Mouse (Mus musculus) midbrain, embryonic 13.5 days (tissue): Measurements from ENCODE around the gene Cryab. TPM values are rescaled to one million over a fixed set of nuclear protein-coding genes. Genes with fewer than 3 reads are reported as not detected.

ENCODE experiments used
- ATAC-seq: fragments of 200-750 bp; cut with Nextera tagmentation; 2 replicates; pipeline ENCODE4 v1.8.0; 2017; ENCODE audit warnings: mild to moderate bottlenecking, moderate TSS enrichment, moderate library complexity
- H3K27ac ChIP-seq: fragments of 300-500 bp; sonication (generic); 2 replicates; pipeline ENCODE4 v1.5.1; 2015; ENCODE audit warnings: inconsistent platforms, mild to moderate bottlenecking, moderate library complexity
- H3K27me3 ChIP-seq: fragments of 300-500 bp; sonication (generic); 2 replicates; pipeline ENCODE4 v1.6.1; 2015; ENCODE audit warnings: mild to moderate bottlenecking, inconsistent platforms
- H3K36me3 ChIP-seq: fragments of 300-500 bp; sonication (generic); 2 replicates; pipeline ENCODE4 v1.6.1; 2015; ENCODE audit warnings: mild to moderate bottlenecking, inconsistent platforms
- H3K4me1 ChIP-seq: fragments of 300-500 bp; sonication (generic); replicated peaks from 2 replicates; pipeline ENCODE4 v1.6.1; 2015; ENCODE audit warnings: inconsistent platforms
- H3K4me2 ChIP-seq: fragments of 300-500 bp; sonication (generic); replicated peaks from 2 replicates; pipeline ENCODE4 v1.6.1; 2015; ENCODE audit warnings: moderate library complexity, mild to moderate bottlenecking, inconsistent platforms
- H3K4me3 ChIP-seq: fragments of 300-500 bp; sonication (generic); replicated peaks from 2 replicates; pipeline ENCODE4 v1.5.1; 2015; ENCODE audit warnings: mild to moderate bottlenecking, inconsistent platforms
- H3K9ac ChIP-seq: fragments of 300-500 bp; sonication (generic); replicated peaks from 2 replicates; pipeline ENCODE4 v1.6.1; 2015; ENCODE audit warnings: mild to moderate bottlenecking, inconsistent platforms
- H3K9me3 ChIP-seq: fragments of 300-500 bp; sonication (generic); 2 replicates; pipeline ENCODE4 v1.6.1; 2016; ENCODE audit warnings: mild to moderate bottlenecking, inconsistent platforms
- WGBS: fragments of 180-500 bp; shearing (Covaris S2); methylation state at CpG from one replicate; pipeline ENCODE4 v1.1.7; 2015; 5-methylcytosine and 5-hydroxymethylcytosine counted together
- polyA plus RNA-seq: library from polyadenylated mRNA; unstranded; fragments of >200 nt; fragmentation: Nextera tagmentation; extraction: Ambion mirVana; gene quantifications from 2 replicates; pipeline ENCODE4 v1.2.1, GENCODE M21; 2015

The Cryab gene
- polyA plus RNA-seq, result 3.5 and 4.0 TPM in 2 replicates

DNA sequence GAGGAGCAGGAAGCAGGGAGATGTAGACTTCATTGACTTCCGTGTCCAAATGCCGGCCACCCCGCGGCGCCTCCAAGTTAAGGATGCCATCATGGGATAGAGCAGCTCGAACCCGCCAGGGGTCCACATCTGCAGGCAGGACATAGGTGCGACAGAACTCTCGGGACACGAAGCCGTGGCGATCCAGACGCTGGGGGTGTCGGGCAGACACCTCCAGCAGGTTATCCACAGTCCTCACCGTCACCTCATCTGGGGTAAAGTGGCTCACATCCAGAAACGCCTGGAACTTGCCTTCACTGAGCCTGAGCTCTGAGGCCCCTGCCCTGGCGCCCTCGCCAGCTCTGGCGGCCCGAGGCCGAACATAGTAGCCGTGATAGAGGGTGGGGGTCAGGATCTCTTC is at the start of gene Cryab:
Gene Cryab, plus strand, starts transcription at position 3 of the 400 bp plus-strand sequence.
- ATAC-seq, result no peak
- Histone ChIP-seq H3K4me3 (no peak within 1 kb of the TSS), H3K9me3 (no peaks in the 10 kb centered on the region), H3K4me1 (peaks cover 3% of the 10 kb centered on the region; the same call in 1 of the 2 replicates), H3K4me2 (no peak within 1 kb of the TSS), H3K27ac (no peak within 1 kb of the TSS), H3K36me3 (no peaks in the 10 kb centered on the region), H3K27me3 (0 out of 2 replicates have a peak, but pooled peaks cover 10% of the 10 kb centered on the region), H3K9ac (no peak within 1 kb of the TSS)
- WGBS, result 78% methylated on average over 22 of the region's 22 CpGs

DNA sequence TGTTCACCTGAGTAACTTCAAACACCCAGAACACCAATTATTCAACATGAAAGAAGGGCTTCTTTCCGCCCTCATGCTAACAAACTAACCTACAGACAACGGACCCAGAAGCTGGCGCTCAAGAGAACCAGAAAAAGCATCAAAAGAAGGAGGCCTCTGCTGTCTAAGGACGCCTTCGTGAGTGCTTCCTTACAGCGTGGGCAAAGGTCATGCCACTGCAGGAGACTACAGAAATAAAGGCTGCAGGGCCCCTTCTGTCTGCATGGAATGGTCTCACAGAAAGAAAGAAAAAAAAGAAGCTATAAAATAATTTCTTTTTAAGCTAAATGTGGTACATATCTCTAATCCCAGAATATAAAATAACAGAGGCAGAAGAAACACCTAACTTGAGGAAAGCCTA is 46.2 kb upstream of the Cryab start:
- Histone ChIP-seq H3K4me3 (no peak overlapping the region), H3K4me2 (no peak overlapping the region), H3K9ac (no peak overlapping the region), H3K27me3 (peaks cover 18% of the 10 kb centered on the region), H3K4me1 (no peaks in the 10 kb centered on the region), H3K36me3 (peaks cover 39% of the 10 kb centered on the region), H3K9me3 (no peaks in the 10 kb centered on the region), H3K27ac (no peak overlapping the region)
- ATAC-seq, result no peak
- WGBS, result 33% methylated on average over 6 of the region's 6 CpGs

- no peaks in the 10 kb centered on the region for H3K27me3 ChIP-seq
- no peak overlapping the region for H3K4me2 ChIP-seq
- H3K4me1 ChIP-seq, result no peaks in the 10 kb centered on the region
- H3K9me3 ChIP-seq, result no peaks in the 10 kb centered on the region
- no peak for ATAC-seq
- H3K9ac ChIP-seq, result no peak overlapping the region
- no peak overlapping the region for H3K27ac ChIP-seq
- no peak overlapping the region for H3K4me3 ChIP-seq
- 24% methylated on average over 2 of the region's 2 CpGs for WGBS
- H3K36me3 ChIP-seq, result peaks cover 23% of the 10 kb centered on the region
Observed at GRCm38 (mm10) chr9:50709108-50709507, 42.0 kb upstream of the Cryab start.

GRCm38 (mm10) chr9:50711337-50711736 is 39.8 kb upstream of the Cryab start:
- peaks cover 21% of the 10 kb centered on the region for H3K36me3 ChIP-seq
- H3K4me2 ChIP-seq, result no peak overlapping the region
- H3K4me1 ChIP-seq, result 0 out of 2 replicates have a peak, but pooled peaks cover 4% of the 10 kb centered on the region
- H3K9ac ChIP-seq, result no peak overlapping the region
- no peak overlapping the region for H3K27ac ChIP-seq
- H3K4me3 ChIP-seq, result no peak overlapping the region
- WGBS, result 83% methylated on average over 4 of the region's 4 CpGs
- no peaks in the 10 kb centered on the region for H3K9me3 ChIP-seq
- ATAC-seq, result no peak
- no peaks in the 10 kb centered on the region for H3K27me3 ChIP-seq

- 0 out of 2 replicates have a peak, but pooled peaks cover 4% of the 10 kb centered on the region for H3K4me1 ChIP-seq
- H3K9me3 ChIP-seq, result no peaks in the 10 kb centered on the region
- peaks cover 10% of the 10 kb centered on the region for H3K36me3 ChIP-seq
- H3K9ac ChIP-seq, result no peak overlapping the region
- H3K27me3 ChIP-seq, result no peaks in the 10 kb centered on the region
- ATAC-seq, result no peak
- 78% methylated on average over 4 of the region's 4 CpGs for WGBS
- H3K4me3 ChIP-seq, result no peak overlapping the region
- no peak overlapping the region for H3K4me2 ChIP-seq
- H3K27ac ChIP-seq, result no peak overlapping the region
Observed at GRCm38 (mm10) chr9:50714188-50714587, 36.9 kb upstream of the Cryab start.

DNA sequence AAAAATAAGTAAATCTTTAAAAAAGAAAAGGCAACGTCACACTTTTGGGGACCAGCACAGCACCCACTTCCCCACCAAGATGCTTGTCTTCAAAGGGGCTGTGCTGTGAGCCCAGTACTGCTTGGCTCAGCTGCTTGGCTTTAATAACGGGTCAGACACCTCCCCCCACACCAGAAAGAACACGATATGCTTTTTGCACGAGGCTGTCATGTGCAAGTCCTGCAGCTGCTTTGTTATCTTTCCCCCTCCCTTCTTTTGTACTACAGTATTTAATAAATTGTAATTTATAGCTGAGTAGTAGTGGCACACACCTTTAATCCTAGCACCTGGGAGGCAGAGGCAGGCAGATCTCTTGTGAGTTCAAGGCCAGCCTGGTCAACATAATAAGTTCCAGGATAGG is 32.2 kb upstream of the Cryab start:
- Histone ChIP-seq H3K4me1 (peaks cover 28% of the 10 kb centered on the region), H3K27me3 (no peaks in the 10 kb centered on the region), H3K36me3 (peaks cover 7% of the 10 kb centered on the region), H3K4me3 (no peak overlapping the region), H3K9me3 (no peaks in the 10 kb centered on the region), H3K9ac (no peak overlapping the region), H3K27ac (no peak overlapping the region), H3K4me2 (no peak overlapping the region)
- ATAC-seq, result no peak
- 83% methylated on average over 4 of the region's 4 CpGs for WGBS

DNA sequence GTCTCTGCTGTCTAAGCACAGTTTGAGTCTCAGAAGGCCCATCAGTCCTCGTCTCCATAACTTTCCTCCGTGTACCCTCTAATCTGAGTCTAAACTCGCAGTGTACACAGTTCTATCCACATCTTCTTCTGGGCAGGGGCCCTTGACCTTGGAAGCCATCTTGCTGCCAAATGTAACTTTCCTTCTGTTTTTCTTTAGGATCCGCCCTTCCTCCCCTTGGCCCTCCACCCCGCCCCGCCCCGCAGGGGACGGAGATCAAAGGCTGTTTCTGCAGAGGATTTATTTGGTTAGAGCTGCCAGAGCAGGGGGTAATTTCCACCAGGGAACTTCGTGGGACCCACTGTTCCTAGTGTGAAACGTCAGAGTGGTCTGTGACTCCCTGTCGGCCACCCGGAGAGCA is 30.1 kb upstream of the Cryab start:
- Histone ChIP-seq H3K4me1 (peaks cover 44% of the 10 kb centered on the region), H3K9ac (no peak overlapping the region), H3K36me3 (peaks cover 7% of the 10 kb centered on the region), H3K4me3 (no peak overlapping the region), H3K27me3 (no peaks in the 10 kb centered on the region), H3K27ac (no peak overlapping the region), H3K9me3 (no peaks in the 10 kb centered on the region), H3K4me2 (no peak overlapping the region)
- WGBS, result 43% methylated on average over 12 of the region's 12 CpGs
- ATAC-seq, result no peak

DNA sequence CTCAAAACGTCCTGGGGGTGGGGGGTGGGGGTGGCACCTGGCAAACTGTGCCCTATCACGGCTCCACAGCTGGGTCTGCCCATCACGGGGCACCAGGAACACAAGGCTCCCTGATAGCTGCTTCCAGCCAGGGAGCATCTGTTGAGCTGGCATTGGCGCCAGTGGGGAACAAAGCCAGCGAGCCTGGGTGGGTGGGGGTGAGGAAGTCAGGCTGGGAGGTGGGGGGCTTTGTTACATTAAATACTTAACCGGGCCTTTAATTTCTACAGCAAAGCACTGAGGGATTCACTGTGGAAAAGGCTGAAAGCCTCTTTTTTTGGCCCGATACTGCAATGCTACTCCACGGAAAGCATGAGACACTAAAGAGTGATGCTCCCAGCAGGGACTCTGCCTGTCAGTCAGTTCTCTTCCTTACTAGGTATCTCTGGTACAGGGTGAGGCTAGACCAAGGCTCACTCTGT is 28.6 kb upstream of the Cryab start:
- Histone ChIP-seq H3K4me2 (0 out of 2 replicates have a peak overlapping the region, but pooled peaks have one; percentile 2), H3K4me3 (no peak overlapping the region), H3K9ac (no peak overlapping the region), H3K27me3 (no peaks in the 10 kb centered on the region), H3K27ac (peak overlapping the region; percentile 30; the same call in 1 of the 2 replicates), H3K4me1 (peaks cover 58% of the 10 kb centered on the region), H3K9me3 (no peaks in the 10 kb centered on the region), H3K36me3 (0 out of 2 replicates have a peak, but pooled peaks cover 4% of the 10 kb centered on the region)
- ATAC-seq, result no peak
- WGBS, result 47% methylated on average over 8 of the region's 8 CpGs

DNA sequence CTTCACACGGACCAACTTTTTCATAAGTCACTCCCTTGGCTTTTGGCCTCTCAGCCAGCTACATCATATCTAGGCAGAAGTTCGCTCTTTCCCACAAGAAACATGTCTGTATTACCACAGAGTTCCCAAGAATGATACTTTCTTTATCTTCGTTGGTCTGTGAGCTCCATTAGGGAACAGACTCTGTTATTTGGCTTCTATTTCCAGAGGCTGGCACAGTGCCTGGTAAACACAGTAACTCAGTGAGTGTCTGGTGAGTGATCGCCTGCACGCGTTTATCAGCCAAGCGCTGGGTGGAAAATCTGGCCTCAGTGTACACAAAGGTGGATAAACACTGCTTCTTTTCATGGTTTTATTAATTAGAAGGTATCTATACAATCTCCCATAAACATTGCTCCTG is 27.7 kb upstream of the Cryab start:
- peaks cover 61% of the 10 kb centered on the region for H3K4me1 ChIP-seq
- no peak overlapping the region for H3K4me3 ChIP-seq
- ATAC-seq, result no peak
- no peak overlapping the region for H3K9ac ChIP-seq
- H3K36me3 ChIP-seq, result 0 out of 2 replicates have a peak, but pooled peaks cover 4% of the 10 kb centered on the region
- no peaks in the 10 kb centered on the region for H3K27me3 ChIP-seq
- WGBS, result 69% methylated on average over 7 of the region's 7 CpGs
- H3K27ac ChIP-seq, result peak overlapping the region; percentile 65
- H3K4me2 ChIP-seq, result peak overlapping the region; percentile 1
- no peaks in the 10 kb centered on the region for H3K9me3 ChIP-seq

GRCm38 (mm10) chr9:50724147-50724546 is 27.0 kb upstream of the Cryab start:
- peak overlapping the region; percentile 43; the same call in 1 of the 2 replicates for H3K9ac ChIP-seq
- peaks cover 64% of the 10 kb centered on the region for H3K4me1 ChIP-seq
- no peaks in the 10 kb centered on the region for H3K9me3 ChIP-seq
- H3K27me3 ChIP-seq, result no peaks in the 10 kb centered on the region
- WGBS, result 91% methylated on average over 2 of the region's 2 CpGs
- peak overlapping the region; percentile 67 for H3K4me2 ChIP-seq
- no peak for ATAC-seq
- H3K36me3 ChIP-seq, result 0 out of 2 replicates have a peak, but pooled peaks cover 4% of the 10 kb centered on the region
- H3K27ac ChIP-seq, result peak overlapping the region; percentile 83
- peak overlapping the region; percentile 20; the same call in 1 of the 2 replicates for H3K4me3 ChIP-seq

GRCm38 (mm10) chr9:50724661-50725330 is 26.3 kb upstream of the Cryab start:
- whole genome bisulfite sequencing, result 45% methylated on average over 3 of the region's 3 CpGs
- no peaks in the 10 kb centered on the region for H3K9me3 ChIP-seq
- peak overlapping the region; percentile 43 for H3K9ac ChIP-seq
- peak overlapping the region; percentile 83 for H3K27ac ChIP-seq
- peak overlapping the region; percentile 67 for H3K4me2 ChIP-seq
- H3K36me3 ChIP-seq, result no peaks in the 10 kb centered on the region
- no peaks in the 10 kb centered on the region for H3K27me3 ChIP-seq
- no peak for ATAC-seq
- peaks cover 64% of the 10 kb centered on the region for H3K4me1 ChIP-seq
- peak overlapping the region; percentile 20; the same call in 1 of the 2 replicates for H3K4me3 ChIP-seq

DNA sequence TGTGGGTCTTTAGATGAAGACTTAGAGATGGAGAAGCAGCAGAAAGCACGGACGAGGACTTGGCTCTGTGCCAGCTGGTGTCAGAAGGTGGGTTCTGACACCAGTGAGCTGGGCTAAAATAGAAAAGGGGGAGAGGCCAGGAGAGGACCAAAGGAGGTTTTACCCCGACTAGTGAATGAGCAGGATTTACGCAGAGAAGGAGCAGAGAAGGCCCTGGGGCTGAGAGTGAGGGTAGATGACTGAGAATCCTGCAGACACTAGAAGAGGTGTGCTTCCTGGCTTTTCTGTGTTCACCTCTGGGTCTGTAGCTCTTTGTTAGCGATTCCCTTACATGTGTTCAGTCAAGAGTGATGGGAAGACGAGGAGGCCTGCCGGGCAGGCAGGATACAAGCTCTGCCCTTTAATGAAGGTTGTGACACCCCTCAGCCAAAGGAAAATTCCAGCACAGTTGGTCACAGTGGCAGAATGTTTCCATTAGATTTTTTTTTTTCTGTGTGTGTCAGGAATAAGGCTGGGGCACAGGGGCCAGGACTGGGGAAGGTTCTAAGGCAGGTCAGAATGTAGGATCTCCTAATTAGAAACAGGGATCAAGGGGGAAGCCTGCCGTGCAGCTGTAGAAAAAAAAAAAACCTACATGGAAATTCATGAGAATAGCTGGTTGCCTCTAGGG is 25.1 kb upstream of the Cryab start:
- Histone ChIP-seq H3K9ac (peak overlapping the region; percentile 76), H3K27me3 (no peaks in the 10 kb centered on the region), H3K4me3 (peak overlapping the region; percentile 57), H3K9me3 (no peaks in the 10 kb centered on the region), H3K4me1 (peaks cover 61% of the 10 kb centered on the region), H3K36me3 (no peaks in the 10 kb centered on the region), H3K4me2 (peak overlapping the region; percentile 67), H3K27ac (peak overlapping the region; percentile 83)
- no peak for ATAC-seq
- WGBS, result 30% methylated on average over 8 of the region's 8 CpGs
